Mouse (Mus musculus): ENCODE measurements at regions not wholly inside any gene's neighbourhood (a gene's known extent, or its start where the extent isn't known, plus 50 kb on each side); places are given as distances from the start of the nearest gene placed in this dataset.

- intact Hi-C loops (cut with DNase I), result no loop called here
Measured at GRCm38 (mm10) chr3:151351481-151352090, 86.1 kb upstream of the Adgrl4 start.

DNA sequence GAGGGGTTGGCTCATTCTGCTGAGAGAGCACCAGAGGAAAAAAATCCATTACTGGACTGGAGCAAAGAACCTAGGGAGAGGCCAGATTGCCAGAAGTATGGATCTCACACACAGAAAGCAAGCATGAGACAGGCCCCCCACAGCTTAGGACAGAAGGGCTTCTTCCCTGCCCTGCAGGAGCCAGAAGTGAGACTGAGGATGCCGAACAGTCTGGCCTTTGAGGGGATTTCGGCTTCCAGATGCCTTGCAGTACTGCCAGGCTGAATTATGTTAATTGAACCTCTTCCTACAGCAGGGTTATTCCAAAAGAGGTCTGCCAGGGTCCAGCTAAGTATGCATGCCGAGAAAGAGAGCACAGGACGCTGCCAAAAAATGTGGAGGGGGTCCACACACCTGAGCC lies 71.4 kb upstream of the Adgrl4 start:
- intact Hi-C loops (cut with DNase I), result no loop called here

- intact Hi-C loops (cut with DNase I), result no loop called here
Measured at GRCm38 (mm10) chr3:151366707-151367306, 70.9 kb upstream of the Adgrl4 start.

- intact Hi-C loops (cut with DNase I), result no loop called here
Measured at GRCm38 (mm10) chr3:151383326-151384019, 54.2 kb upstream of the Adgrl4 start.

GRCm38 (mm10) chr3:151384850-151385249 lies 52.8 kb upstream of the Adgrl4 start:
- intact Hi-C loops (cut with DNase I), result no loop called here

DNA sequence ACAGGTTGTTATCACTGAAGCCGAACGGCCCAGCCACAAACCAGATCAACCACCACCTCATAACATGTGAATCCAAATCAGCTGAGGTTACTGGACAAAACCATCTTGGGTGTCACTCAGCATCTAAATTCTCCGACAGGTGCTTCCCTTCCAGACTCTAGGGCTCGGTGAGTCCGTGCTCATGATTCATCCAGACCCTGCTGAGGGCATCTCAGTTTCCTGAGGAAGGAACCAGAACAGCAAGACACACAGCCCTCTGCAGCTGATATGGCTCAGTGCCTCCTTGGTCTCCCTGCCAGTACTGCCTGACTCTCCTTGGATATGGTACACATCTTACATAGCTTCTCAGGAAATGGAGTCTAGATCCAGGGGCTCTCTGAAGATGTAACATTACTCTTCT lies 51.6 kb upstream of the Adgrl4 start:
- intact Hi-C loops (cut with DNase I), result no loop called here

Small RNA genes lying in the stretch of these regions (microRNA-seq; reads per million reads assigned to microRNA genes)
- gene Mir3963, result 0 reads per million in 2 experiments

All from adrenal gland (tissue).